In the genomic region with DNA sequence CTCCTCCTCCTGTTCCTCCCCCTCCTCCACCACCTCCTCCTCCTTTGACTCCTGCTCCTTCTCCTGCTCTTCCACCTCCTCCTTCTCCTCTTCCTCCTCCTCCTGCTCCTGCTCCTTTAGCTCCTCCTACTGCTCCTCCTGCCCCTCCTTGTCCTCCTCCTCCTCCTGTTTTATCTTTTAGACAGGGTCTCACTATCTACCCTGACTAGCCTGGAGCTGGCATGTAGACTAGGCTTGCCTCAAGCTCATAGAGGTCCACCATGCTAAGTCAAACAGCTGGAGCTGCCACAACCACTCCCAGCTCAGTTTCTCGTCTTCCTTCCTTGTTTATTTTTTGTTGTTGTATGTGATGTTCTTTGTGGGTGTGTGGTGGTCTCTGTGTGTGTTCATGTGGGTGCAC, we compare ENCODE assay signal across 23 mouse cellular contexts.
"Had no signal": no experiment of that assay in that cellular context is flagged by ENCODE, and none has a peak within 500 bp of the region (broad histone marks: within the 10 kb centered on the region; RNA-seq: fewer than 3 reads in every experiment).

No protein-coding gene starts in this region.

- H3K9ac ChIP-seq: heart, embryonic 12.5 days; hindbrain, embryonic 12.5 days; hindbrain, embryonic 14.5 days; intestine, embryonic 15.5 days; limb, embryonic 12.5 days had no signal

- H3K4me3 ChIP-seq: heart, adult 2 months; heart, embryonic 12.5 days; hindbrain, embryonic 10.5 days; hindbrain, embryonic 12.5 days; intestine, embryonic 15.5 days; layer of hippocampus, adult 2 months; left cerebral cortex, adult 2 months; limb, embryonic 10.5 days; limb, embryonic 12.5 days had no signal

- H3K4me2 ChIP-seq: heart, embryonic 12.5 days; hindbrain, embryonic 12.5 days; hindbrain, embryonic 14.5 days; intestine, embryonic 15.5 days; limb, embryonic 12.5 days had no signal

- H3K36me3 ChIP-seq: heart, embryonic 12.5 days; hindbrain, embryonic 10.5 days; hindbrain, embryonic 12.5 days; intestine, embryonic 15.5 days; limb, embryonic 10.5 days; limb, embryonic 12.5 days had no signal

- DNase-seq: gastrocnemius, postnatal 14 days; gastrocnemius, postnatal 36 days; heart, adult 11 months; heart, adult 2 months; heart, postnatal 10 days; heart, postnatal 4 days; kidney, adult 18-20 months; kidney, adult 8-10 months; kidney, postnatal 10 days; kidney, postnatal 25 days; kidney, postnatal 4 days had no signal

- H3K27ac ChIP-seq: heart, adult 2 months; hindbrain, embryonic 10.5 days; hindbrain, embryonic 12.5 days; hindbrain, embryonic 14.5 days; intestine, embryonic 15.5 days; layer of hippocampus, adult 2 months; left cerebral cortex, adult 2 months; limb, embryonic 10.5 days; limb, embryonic 12.5 days had no signal

- ATAC-seq: hindbrain, embryonic 16.5 days; inflammation-experienced regulatory T-cells, adult 6 months; intestine, embryonic 15.5 days; intestine, postnatal 0 days had no signal

- H3K9me3 ChIP-seq: heart, embryonic 12.5 days; hindbrain, embryonic 10.5 days; hindbrain, embryonic 12.5 days; intestine, embryonic 15.5 days; limb, embryonic 10.5 days; limb, embryonic 12.5 days had no signal
